Mouse (Mus musculus) adrenal gland, postnatal 36 days (tissue): ENCODE measurements around the gene Dennd6b. TPM values are rescaled to one million over a fixed set of nuclear protein-coding genes. Genes with fewer than 3 reads are reported as not detected.

Experiments used
- DNase-seq, 2 experiments: peaks; one replicate each; pipeline ENCODE4 v3.0.0; 2021; ENCODE audit warnings: mixed read lengths in 1 of 2
- total RNA-seq, 2 experiments: library from RNA; stranded (reverse); gene quantifications; 2 replicates each; pipeline ENCODE4 v1.2.3; 2021

Gene Dennd6b
- total RNA-seq, 2 experiments from 2014 or later: 4.9 to 5.2 TPM

DNA sequence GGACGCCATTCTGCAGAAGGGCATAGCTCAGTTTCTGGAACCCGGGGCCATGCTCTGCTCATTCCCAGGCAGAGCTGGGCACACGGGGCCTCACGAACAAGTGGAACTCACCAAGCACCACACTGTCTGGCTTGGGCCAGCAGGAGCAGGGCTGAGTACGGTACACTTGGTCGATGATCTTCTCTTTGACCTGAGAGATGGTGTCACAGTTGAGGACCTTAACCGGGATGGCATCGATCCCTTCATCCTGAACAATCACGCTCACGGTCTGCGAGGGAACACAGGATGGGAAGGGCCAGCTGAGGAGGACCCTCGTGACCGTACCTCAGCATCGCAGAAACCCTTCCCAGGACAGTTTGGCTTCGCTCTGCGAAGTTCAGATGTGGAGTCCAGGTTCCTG, 37.8 kb downstream of the Dennd6b start:
- no peak for DNase-seq

DNA sequence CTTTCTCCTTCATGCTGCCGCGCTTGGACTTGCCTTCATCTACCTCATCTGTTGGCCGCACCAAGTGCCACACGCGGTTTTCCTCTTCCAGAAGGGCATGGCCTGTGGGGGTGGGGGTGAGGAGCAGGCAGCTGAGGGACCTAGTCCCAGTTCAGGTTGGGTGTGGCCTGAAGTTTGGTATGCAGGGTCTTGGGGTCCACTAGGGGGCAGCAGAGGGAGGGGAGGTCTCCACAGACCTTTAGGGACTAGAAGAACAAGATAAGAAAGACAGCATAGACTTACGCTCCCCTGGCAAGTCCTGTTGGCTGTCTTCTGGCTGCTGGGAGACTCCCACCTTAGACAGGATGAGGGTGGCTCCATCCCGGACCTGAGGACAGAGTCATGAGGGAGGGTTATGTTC, 38.3 kb downstream of the Dennd6b start:
- peak; percentile 67 to 84 for DNase-seq

- DNase-seq: no peak
Observed at GRCm38 (mm10) chr15:89152312-89152711, 44.0 kb downstream of the Dennd6b start.

DNA sequence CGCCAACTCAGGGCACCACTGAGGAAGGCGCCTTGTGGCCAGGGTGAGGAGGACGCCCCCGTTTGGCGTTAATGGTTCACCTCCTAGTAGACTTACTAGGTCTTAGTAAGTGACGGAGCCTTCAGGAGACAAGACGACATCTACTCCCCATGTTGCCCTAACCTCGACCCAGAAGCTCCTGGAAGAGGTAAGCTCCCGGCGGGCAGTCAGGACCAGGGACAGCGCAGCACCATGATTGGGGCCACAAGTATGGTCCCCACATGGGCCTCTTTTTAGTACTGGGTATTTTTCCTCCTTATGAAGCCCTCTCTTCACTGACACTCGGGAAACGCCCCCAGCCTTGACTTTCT, 46.3 kb downstream of the Dennd6b start:
- DNase-seq: peak; percentile 73 to 78

GRCm38 (mm10) chr15:89149271-89150040, 46.8 kb downstream of the Dennd6b start, which contains the start of gene Mapk11:
Mapk11 (minus strand) TSS chr15:89149628.
- DNase-seq: peak; percentile 41 to 71

- DNase-seq: no peak
Observed at GRCm38 (mm10) chr15:89148496-89149270, 47.6 kb downstream of the Dennd6b start.

- no peak for DNase-seq
Observed at GRCm38 (mm10) chr15:89147895-89148294, 48.4 kb downstream of the Dennd6b start.

- no peak for DNase-seq
Observed at GRCm38 (mm10) chr15:89147456-89147855, 48.8 kb downstream of the Dennd6b start.

GRCm38 (mm10) chr15:89147024-89147423, 49.3 kb downstream of the Dennd6b start:
- DNase-seq: peak; percentile 29 to 57

DNA sequence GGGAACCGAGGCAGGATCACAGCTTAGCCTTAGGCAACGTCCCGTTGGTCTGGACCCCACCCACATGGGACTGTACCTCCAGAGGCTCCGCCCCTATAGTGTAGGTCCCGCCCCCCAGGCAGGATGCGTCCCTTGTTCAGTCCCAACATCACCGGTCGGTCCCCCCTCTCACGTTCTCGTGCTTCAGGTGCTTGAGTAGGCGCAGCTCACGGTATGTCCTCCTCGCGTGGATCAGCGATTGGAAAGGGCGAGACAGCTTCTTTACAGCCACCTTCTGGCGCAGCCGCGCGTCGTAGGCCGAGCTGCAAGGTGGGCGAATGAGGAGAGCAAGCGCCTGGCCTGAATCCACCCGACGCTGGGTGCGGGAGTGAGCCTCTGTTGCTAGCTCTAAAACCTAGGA, 49.8 kb downstream of the Dennd6b start:
- peak; percentile 45 to 55 for DNase-seq

DNA sequence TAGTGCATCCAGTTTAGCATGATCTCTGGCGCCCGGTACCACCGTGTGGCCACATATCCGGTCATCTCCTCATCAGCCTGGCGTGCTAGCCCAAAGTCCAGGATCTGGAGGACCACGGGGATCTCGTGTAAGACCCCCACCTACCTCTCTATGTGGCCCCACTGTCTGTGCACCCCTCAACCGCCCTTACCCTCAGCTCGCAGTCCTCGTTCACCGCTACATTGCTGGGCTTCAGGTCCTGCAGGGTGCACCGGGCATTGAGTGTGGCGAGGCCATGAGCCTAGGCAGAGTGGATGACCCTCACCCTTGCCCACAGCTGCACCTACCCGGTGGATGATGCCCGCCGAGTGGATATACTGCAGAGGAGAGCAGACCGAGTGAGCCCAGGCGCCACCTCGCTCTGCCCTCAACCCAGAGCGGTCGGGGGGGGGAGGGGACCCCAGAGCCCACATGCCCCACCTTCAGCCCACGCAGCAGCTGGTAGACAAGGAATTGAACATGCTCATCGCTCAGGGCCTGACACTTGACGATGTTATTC, 50.4 kb downstream of the Dennd6b start:
- DNase-seq: no peak

DNA sequence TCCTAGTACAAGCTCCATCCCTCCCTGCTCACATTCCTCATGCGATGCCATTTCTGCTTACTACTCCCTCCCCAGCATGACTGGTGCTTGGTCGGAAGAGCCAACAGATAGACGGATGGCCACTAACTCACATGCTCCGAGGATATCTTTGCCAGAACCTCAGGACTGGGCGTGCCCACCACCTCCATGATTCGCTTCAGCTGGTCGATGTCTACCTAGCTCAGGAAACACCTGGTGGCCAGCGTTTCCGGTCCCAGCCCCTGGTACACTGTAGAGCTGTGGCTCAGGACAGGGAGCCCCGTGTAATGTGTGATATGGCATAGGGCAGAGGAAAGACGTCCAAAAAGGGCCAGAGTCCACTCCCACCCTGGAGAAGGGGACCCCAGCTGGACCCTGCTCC, 51.3 kb downstream of the Dennd6b start:
- DNase-seq: no peak

DNA sequence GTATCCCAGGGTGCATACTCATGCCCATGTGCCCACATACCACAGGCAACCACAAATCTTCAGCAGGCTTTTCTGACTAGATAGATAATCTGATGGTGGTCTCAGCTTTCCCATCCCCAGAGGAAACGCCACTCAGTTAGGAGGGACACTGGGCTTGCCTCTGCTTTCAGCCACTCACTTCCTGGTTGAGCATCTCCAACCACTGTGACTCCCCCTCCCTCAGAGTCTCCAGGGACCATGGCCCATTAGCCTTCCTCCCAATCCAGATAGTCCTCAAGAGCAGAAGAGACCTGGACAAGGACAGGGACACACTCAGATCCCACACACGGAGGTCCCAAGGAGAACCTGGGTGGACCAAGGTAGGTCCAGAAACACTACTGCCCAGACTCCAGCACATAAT, 53.2 kb downstream of the Dennd6b start:
- no peak for DNase-seq

GRCm38 (mm10) chr15:89141905-89142304, 54.4 kb downstream of the Dennd6b start:
- DNase-seq: no peak

GRCm38 (mm10) chr15:89141443-89141842, 54.9 kb downstream of the Dennd6b start:
- no peak for DNase-seq

- DNase-seq: peak; percentile 64 to 76
Observed at GRCm38 (mm10) chr15:89140659-89141252, 55.5 kb downstream of the Dennd6b start, which contains the start of gene Mapk12. Mapk12 (minus strand) TSS chr15:89140703.

- DNase-seq: peak; percentile 44 to 47
Observed at GRCm38 (mm10) chr15:89140048-89140658, 56.1 kb downstream of the Dennd6b start.

GRCm38 (mm10) chr15:89138531-89138930, 57.8 kb downstream of the Dennd6b start:
- DNase-seq: no peak

DNA sequence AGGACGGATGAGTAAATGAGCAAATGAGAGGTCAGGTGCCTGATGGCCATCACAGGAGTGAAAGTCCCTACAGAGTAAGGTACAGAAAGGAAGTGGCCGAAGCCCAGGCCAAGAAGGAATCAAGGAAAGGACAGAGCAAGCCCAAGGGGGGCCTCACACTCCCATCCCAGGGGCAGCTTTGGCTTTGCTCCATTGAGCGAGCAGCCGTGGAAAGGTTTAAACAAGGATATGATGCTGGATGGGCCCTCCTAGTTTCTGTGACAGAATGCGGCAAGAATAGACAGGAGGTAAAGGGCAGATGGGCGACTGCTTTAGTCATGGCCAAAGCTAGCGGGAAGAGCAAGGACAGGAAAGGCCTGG, 58.3 kb downstream of the Dennd6b start:
- DNase-seq: no peak

DNA sequence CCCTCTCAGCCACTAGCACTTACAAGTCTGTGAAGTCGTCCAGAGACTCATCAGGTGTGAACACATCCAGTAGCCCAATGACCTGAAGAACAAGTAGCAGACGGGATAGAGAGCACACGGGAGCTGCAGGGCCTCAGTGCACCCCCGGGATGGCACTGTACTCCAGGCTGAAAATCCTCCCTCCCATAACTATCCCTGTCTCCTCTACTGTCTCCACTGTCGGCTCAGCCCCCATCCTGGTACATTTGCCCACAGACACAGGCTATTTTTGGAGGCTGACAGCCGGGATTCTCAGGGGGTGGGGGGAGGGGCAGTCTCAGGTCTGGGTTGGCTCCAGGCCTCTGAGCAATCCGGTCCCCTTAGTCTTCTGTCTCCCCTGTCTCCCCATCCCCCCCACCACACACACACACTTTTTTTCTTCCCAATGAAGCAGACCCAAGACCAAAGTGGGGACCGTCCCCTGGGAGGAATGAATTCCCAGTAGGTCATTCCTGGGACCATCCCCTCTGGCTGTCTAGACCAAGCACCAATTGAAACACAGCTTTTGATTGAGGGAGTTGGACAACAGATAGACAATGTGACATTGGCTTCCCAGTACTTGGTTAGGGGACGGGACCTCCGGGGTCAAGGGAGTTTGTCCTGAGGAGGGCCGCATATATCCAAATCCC, 58.8 kb downstream of the Dennd6b start:
- no peak for DNase-seq

DNA sequence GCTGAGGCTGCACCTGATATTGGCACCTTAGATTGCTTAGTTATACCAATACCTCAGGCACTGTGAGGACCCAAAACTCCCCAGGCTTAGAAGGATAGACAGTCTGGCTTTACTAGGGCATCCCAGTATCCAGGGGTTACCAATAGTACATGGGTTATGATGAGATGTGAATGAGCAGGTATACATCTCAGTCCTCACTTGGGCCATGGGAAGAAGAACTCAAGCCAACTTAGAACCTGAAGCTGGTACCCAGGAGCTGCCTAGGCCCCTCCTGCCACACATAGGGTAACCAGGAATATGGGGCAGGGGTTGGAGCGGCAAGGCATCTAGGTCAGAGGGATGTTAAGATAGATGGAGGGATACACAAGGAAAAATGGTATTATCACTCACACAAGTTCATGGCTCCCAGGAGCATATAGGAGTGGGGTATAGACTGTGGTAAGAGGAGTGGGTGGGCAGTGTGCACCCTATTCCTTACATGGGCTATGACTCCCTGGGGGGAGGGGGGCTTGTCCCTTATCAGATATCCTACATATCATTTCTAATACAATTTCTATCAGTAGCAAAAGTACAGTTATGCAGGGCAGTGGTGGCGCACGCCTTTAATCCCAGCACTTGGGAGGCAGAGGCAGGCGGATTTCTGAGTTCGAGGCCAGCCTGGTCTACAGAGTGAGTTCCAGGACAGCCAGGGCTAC, 59.7 kb downstream of the Dennd6b start:
- DNase-seq: no peak
